Mouse (Mus musculus) stomach, postnatal 0 days (tissue): ENCODE results near the gene Sugct. TPM values are rescaled to one million over a fixed set of nuclear protein-coding genes. Genes with fewer than 3 reads are reported as not detected.

Experiments
- ATAC-seq: fragments of 200-750 bp; cut with Nextera tagmentation; 2 replicates; pipeline ENCODE4 v1.8.0; 2017; ENCODE audit not compliant: low FRiP score, low TSS enrichment
- DNase-seq: peaks from one replicate; pipeline ENCODE4 v3.0.0-alpha.2; 2016; ENCODE audit warnings: low spot score
- H3K27ac ChIP-seq: fragments of 300-500 bp; sonication (generic); replicated peaks from 2 replicates; pipeline ENCODE4 v1.5.1; 2014; ENCODE audit warnings: mild to moderate bottlenecking, control low read depth
- H3K27me3 ChIP-seq: fragments of 300-500 bp; sonication (generic); 2 replicates; pipeline ENCODE4 v1.6.1; 2014; ENCODE audit warnings: low read length; ENCODE audit not compliant: control insufficient read depth, insufficient read depth
- H3K36me3 ChIP-seq: fragments of 300-500 bp; sonication (generic); 2 replicates; pipeline ENCODE4 v1.6.1; 2014; ENCODE audit warnings: low read length, mixed read lengths; ENCODE audit not compliant: control insufficient read depth, insufficient read depth
- H3K4me1 ChIP-seq: fragments of 300-500 bp; sonication (generic); replicated peaks from 2 replicates; pipeline ENCODE4 v1.6.1; 2014; ENCODE audit warnings: antibody characterized with exemption; ENCODE audit not compliant: control insufficient read depth, insufficient read depth
- H3K4me2 ChIP-seq: fragments of 300-500 bp; sonication (generic); replicated peaks from 2 replicates; pipeline ENCODE4 v1.6.1; 2014; ENCODE audit warnings: low read depth, mild to moderate bottlenecking, control low read depth, moderate library complexity
- H3K4me3 ChIP-seq: fragments of 300-500 bp; sonication (generic); 2 replicates; pipeline ENCODE4 v1.5.1; 2014; ENCODE audit warnings: low read depth, low read length, control low read depth
- H3K9ac ChIP-seq: fragments of 300-500 bp; sonication (generic); 2 replicates; pipeline ENCODE4 v1.6.1; 2014; ENCODE audit warnings: mild to moderate bottlenecking, low read length, control low read depth, mixed read lengths
- H3K9me3 ChIP-seq: fragments of 300-500 bp; sonication (generic); 2 replicates; pipeline ENCODE4 v1.6.1; 2016; ENCODE audit warnings: low read length; ENCODE audit not compliant: control insufficient read depth
- CTCF ChIP-seq: IDR thresholded peaks from 2 replicates; pipeline ENCODE4 v1.5.1; 2016; ENCODE audit warnings: antibody characterized with exemption, low read depth, mild to moderate bottlenecking, moderate library complexity
- EP300 ChIP-seq: optimal IDR thresholded peaks from 2 replicates; pipeline ENCODE3; 2016; ENCODE audit warnings: antibody characterized with exemption
- WGBS: fragments of 180-500 bp; shearing (Covaris S2); extraction: QIAGEN DNeasy Blood & Tissue Kit; methylation state at CpG from one replicate; pipeline ENCODE4 v1.1.7; 2014; 5-methylcytosine and 5-hydroxymethylcytosine counted together
- polyA plus RNA-seq: library from polyadenylated mRNA; unstranded; fragments of >200 nt; fragmentation: Nextera tagmentation; extraction: Ambion mirVana; gene quantifications from 2 replicates; pipeline ENCODE4 v1.2.1, GENCODE M21; 2015

Sugct gene
- polyA plus RNA-seq, result 6.1 and 7.0 TPM in 2 replicates

DNA sequence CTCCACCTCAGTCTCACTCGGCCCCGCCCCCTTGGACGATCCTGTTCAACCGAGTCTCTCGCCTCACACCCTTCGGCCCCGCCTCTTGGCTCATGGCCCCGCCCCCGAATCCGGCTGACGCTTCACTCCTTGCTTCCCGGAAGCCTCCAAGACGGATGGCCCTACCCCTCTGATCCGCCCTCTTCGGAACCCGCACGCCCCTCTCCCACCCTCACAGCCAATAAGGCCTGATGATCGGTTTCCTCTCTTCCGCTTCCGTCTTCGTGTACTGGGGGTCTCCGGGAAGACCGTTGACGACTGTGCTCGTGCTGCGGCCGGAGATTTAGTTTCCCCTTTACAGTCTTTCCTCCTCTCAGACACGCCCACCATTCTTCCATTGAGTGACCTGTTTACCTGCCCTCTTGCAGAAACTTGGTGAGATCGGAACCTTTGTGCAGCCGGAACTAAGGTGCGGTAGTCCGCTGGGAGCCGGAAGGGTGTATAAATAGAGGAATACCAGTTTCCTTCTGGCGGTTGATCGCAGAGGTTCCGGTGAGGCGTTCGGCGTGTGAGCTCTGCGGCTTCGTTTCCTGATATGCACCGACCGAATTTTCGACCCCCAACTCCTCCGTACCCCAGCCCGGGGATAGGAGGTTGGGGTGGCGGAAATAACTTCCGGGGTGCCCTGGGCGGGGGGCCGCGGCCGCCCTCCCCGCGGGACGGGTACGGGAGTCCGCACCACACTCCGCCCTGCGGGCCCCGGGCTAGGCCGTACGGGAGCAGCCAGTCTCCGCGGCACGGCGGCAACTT is at the start of gene Sugct, which contains the start of gene Mplkip:
Gene Sugct, minus strand, starts transcription at position 643 of the 789 bp plus-strand sequence.
Gene Mplkip, plus strand, starts transcription at position 282 of the 789 bp plus-strand sequence.
- H3K4me1 ChIP-seq, result no peaks in the 10 kb centered on the region
- H3K9me3 ChIP-seq, result no peaks in the 10 kb centered on the region
- H3K4me2 ChIP-seq, result peak within 1 kb of the TSS; percentile 74
- ATAC-seq (peak; percentile 99), DNase-seq (peak; percentile 100)
- H3K4me3 ChIP-seq, result peak within 1 kb of the TSS; percentile 79
- H3K27ac ChIP-seq, result peak within 1 kb of the TSS; percentile 96
- H3K27me3 ChIP-seq, result no peaks in the 10 kb centered on the region
- TF ChIP-seq CTCF (0 out of 2 replicates have a peak, but pooled peaks have one; percentile 1), EP300 (no peak)
- WGBS, result under 1% methylated on average over 63 of the region's 66 CpGs
- peak within 1 kb of the TSS; percentile 95 for H3K9ac ChIP-seq
- no peaks in the 10 kb centered on the region for H3K36me3 ChIP-seq

DNA sequence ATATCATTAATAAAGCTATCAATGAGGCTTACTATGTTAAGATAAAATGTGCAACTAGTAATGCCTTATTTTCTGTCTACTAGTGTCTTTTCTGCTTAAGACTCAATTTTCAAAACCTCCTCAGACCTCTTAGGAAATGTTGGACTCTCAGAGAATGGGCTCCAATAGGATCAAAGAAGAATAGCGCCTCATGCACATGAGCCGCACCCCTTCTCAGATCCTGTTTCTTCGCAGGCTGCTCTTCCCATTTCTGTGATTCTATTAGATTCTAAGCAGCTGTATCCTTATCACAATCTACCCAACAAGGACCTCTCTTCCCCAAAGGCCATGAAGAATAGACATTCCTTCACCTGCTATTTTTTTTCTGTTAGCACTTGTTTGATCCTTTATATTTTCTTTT is 33.4 kb upstream of the Sugct start:
- 90% methylated on average over 3 of the region's 3 CpGs for WGBS
- Histone ChIP-seq H3K27me3 (no peaks in the 10 kb centered on the region), H3K36me3 (no peaks in the 10 kb centered on the region; the same call in 1 of the 2 replicates), H3K4me1 (no peaks in the 10 kb centered on the region), H3K4me2 (no peak overlapping the region), H3K9me3 (no peaks in the 10 kb centered on the region), H3K4me3 (no peak overlapping the region), H3K9ac (no peak overlapping the region), H3K27ac (no peak overlapping the region)
- no peak for TF ChIP-seq EP300
- TF ChIP-seq CTCF, result no peak
- DNase-seq, result no peak
- no peak for ATAC-seq

DNA sequence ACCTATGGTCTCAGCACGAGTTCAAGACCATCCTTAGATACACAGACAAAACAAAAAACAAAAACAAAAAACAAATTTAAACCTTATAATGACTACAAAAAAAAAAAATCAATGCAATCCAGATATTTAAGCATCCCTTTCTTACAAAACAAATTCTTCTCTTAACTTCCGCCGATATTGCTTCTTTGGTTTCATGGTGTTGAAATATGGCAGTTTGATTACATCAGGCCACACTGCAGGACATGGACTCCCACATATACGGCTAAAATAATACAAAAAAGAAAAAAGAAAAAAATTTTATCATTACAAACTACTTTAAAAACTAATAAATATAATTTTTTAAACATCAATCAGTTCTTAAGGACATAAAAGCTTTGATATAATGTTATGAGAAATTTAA is 32.6 kb upstream of the Sugct start:
- WGBS, result 84% methylated on average over 4 of the region's 4 CpGs
- H3K4me2 ChIP-seq, result no peak overlapping the region
- H3K27ac ChIP-seq, result no peak overlapping the region
- no peak for ATAC-seq
- H3K9ac ChIP-seq, result no peak overlapping the region
- H3K27me3 ChIP-seq, result no peaks in the 10 kb centered on the region
- TF ChIP-seq EP300, result no peak
- TF ChIP-seq CTCF, result no peak
- no peak overlapping the region for H3K4me3 ChIP-seq
- no peaks in the 10 kb centered on the region; the same call in 1 of the 2 replicates for H3K36me3 ChIP-seq
- H3K9me3 ChIP-seq, result no peaks in the 10 kb centered on the region
- no peak for DNase-seq
- H3K4me1 ChIP-seq, result no peaks in the 10 kb centered on the region

DNA sequence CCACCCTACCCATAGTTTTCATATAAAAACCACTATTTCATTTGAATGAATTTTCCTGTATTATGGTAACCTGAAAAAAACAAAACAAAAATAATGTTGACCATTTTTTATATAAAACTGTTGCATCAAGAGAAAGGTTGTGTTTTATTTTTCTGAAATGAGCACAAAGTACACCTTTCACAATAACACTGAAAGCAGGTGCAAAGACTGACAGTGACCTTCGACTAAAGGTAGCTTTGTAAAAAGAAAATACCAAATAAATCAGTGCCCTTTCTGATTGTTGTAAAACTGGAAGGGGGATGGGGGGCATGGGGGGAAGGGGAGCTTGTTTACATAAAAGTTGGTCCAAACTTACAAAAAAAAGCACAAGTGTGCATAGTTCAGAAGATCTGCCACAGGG is 22.0 kb upstream of the Sugct start:
- Histone ChIP-seq H3K4me2 (no peak overlapping the region), H3K9me3 (no peaks in the 10 kb centered on the region), H3K27me3 (no peaks in the 10 kb centered on the region), H3K9ac (no peak overlapping the region), H3K27ac (no peak overlapping the region), H3K36me3 (peaks cover 14% of the 10 kb centered on the region), H3K4me1 (no peaks in the 10 kb centered on the region), H3K4me3 (no peak overlapping the region)
- ATAC-seq (no peak), DNase-seq (no peak)
- TF ChIP-seq EP300 (no peak), CTCF (no peak)
- 91% methylated on average over 1 of the region's 1 CpGs for WGBS

DNA sequence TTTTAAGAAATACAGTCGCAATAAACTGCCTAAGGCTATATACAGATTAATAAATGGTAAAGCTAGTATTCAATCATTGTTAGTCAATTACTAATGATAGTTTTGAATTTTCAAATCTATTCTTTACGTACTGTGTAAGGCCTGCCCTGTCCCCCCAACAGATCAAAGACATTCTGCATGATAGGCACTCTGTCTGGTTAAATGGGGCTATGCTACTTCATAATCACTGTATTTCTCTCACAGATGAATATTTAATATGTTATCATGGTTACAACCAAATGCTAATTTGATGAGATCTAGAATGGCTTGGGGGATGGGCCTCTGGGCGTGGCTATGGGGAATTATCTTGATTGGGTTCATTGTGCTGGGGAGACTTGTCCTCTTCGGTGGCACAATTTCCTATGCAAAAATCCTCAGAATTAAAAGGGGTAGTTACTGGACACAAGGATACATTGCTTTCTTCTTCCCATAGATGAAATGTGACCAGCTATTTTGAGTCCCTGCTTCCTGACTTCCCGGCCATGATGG is 13.5 kb upstream of the Sugct start:
- no peak overlapping the region for H3K27ac ChIP-seq
- 82% methylated on average over 5 of the region's 5 CpGs for WGBS
- no peak for TF ChIP-seq EP300
- no peak for TF ChIP-seq CTCF
- no peak overlapping the region for H3K4me2 ChIP-seq
- H3K4me3 ChIP-seq, result no peak overlapping the region
- H3K27me3 ChIP-seq, result no peaks in the 10 kb centered on the region
- no peak for DNase-seq
- no peak for ATAC-seq
- H3K9me3 ChIP-seq, result no peaks in the 10 kb centered on the region
- H3K4me1 ChIP-seq, result no peaks in the 10 kb centered on the region
- no peaks in the 10 kb centered on the region for H3K36me3 ChIP-seq
- H3K9ac ChIP-seq, result no peak overlapping the region

DNA sequence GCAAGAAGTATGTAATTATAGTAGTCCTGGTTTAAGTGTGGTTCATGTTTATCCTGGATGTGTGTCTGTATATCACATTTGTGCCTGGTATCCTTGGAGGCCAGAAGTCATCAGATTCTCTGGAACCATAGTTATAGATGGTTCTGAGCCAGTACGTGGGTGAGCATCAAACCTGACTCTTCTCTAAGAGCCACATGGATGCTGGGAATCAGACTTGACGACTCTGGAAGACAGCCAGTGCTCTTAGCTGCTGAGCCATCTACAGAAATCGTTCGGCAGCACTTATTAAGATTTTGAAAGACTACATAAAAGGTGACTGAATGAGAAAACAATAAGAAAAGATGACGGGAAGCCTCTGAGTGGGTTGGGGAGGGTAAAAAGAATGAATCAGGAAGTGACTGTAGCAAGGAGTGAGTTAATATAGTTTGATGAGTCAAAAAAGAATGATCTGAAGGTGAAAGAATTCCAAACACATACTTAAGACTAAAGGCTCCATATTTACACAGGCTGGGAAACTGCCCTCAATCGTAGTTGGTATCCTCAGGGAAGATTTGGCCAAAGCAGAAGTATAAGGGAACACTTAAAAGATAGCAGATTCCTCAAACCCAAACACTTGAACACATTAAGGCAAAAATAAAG is 10.0 kb upstream of the Sugct start:
- no peak for TF ChIP-seq EP300
- TF ChIP-seq CTCF, result no peak
- 45% methylated on average over 6 of the region's 6 CpGs for WGBS
- no peak overlapping the region for H3K4me2 ChIP-seq
- H3K4me3 ChIP-seq, result no peak overlapping the region
- H3K27me3 ChIP-seq, result no peaks in the 10 kb centered on the region
- no peak for ATAC-seq
- no peaks in the 10 kb centered on the region for H3K9me3 ChIP-seq
- no peaks in the 10 kb centered on the region for H3K36me3 ChIP-seq
- no peaks in the 10 kb centered on the region for H3K4me1 ChIP-seq
- H3K9ac ChIP-seq, result no peak overlapping the region
- no peak overlapping the region for H3K27ac ChIP-seq
- DNase-seq, result no peak
